Mouse (Mus musculus): ENCODE measurements around the gene Hnrnpab. TPM values are rescaled to one million over a fixed set of nuclear protein-coding genes. Genes with fewer than 3 reads are reported as not detected.
A peak's percentile ranks its signal among the peaks of the same experiment; 100 is the strongest.

The Hnrnpab gene
- polyA plus RNA-seq, 1 experiment from 2014 or later, result 527 TPM

GRCm38 (mm10) chr11:51584057-51584430 is 22.6 kb downstream of the Hnrnpab start:
- peak; percentile 34 for ATAC-seq (replicated peaks; ENCODE audit: low FRiP score, low TSS enrichment, low read depth)
- H3K4me1 ChIP-seq (replicated peaks; ENCODE audit: control insufficient read depth, insufficient read depth, low read length), result peaks cover 20% of the 10 kb centered on the region
- DNase-seq (ENCODE audit: low spot score), result no peak
- peak overlapping the region; percentile 76 for H3K4me3 ChIP-seq (ENCODE audit: low read depth, low read length)
- H3K27ac ChIP-seq (ENCODE audit: low read depth), result peak overlapping the region; percentile 92
- H3K4me2 ChIP-seq (ENCODE audit: low read length), result peak overlapping the region; percentile 83
- no peaks in the 10 kb centered on the region for H3K9me3 ChIP-seq (ENCODE audit: control insufficient read depth, low read length)
- H3K27me3 ChIP-seq (replicated peaks; ENCODE audit: control insufficient read depth, insufficient read depth, low read length), result no peaks in the 10 kb centered on the region
- H3K9ac ChIP-seq (ENCODE audit: low read length), result peak overlapping the region; percentile 90
- peaks cover 32% of the 10 kb centered on the region for H3K36me3 ChIP-seq (ENCODE audit: control insufficient read depth, insufficient read depth, low read length)
- WGBS, result 23% methylated on average over 9 of the region's 9 CpGs

- ATAC-seq (replicated peaks; ENCODE audit: low FRiP score, low TSS enrichment, low read depth), result no peak
- DNase-seq (ENCODE audit: low spot score), result peak; percentile 86
- H3K27ac ChIP-seq (ENCODE audit: low read depth), result no peak overlapping the region
- H3K4me3 ChIP-seq (ENCODE audit: low read depth, low read length), result no peak overlapping the region
- no peaks in the 10 kb centered on the region for H3K27me3 ChIP-seq (replicated peaks; ENCODE audit: control insufficient read depth, insufficient read depth, low read length)
- H3K9me3 ChIP-seq (ENCODE audit: control insufficient read depth, low read length), result no peaks in the 10 kb centered on the region
- H3K4me1 ChIP-seq (replicated peaks; ENCODE audit: control insufficient read depth, insufficient read depth, low read length), result peaks cover 20% of the 10 kb centered on the region
- H3K9ac ChIP-seq (ENCODE audit: low read length), result no peak overlapping the region
- no peak overlapping the region for H3K4me2 ChIP-seq (ENCODE audit: low read length)
- WGBS, result 27% methylated on average over 8 of the region's 8 CpGs
- peaks cover 19% of the 10 kb centered on the region for H3K36me3 ChIP-seq (ENCODE audit: control insufficient read depth, insufficient read depth, low read length)
Observed at GRCm38 (mm10) chr11:51582713-51583112, 23.9 kb downstream of the Hnrnpab start.

GRCm38 (mm10) chr11:51579024-51579423 is 27.6 kb downstream of the Hnrnpab start:
- Histone ChIP-seq H3K36me3 (ENCODE audit: control insufficient read depth, insufficient read depth, low read length) (no peaks in the 10 kb centered on the region), H3K4me3 (ENCODE audit: low read depth, low read length) (no peak overlapping the region), H3K4me1 (replicated peaks; ENCODE audit: control insufficient read depth, insufficient read depth, low read length) (peaks cover 5% of the 10 kb centered on the region; the same call in 1 of the 2 replicates), H3K9ac (ENCODE audit: low read length) (no peak overlapping the region), H3K9me3 (ENCODE audit: control insufficient read depth, low read length) (no peaks in the 10 kb centered on the region), H3K27ac (ENCODE audit: low read depth) (no peak overlapping the region), H3K27me3 (replicated peaks; ENCODE audit: control insufficient read depth, insufficient read depth, low read length) (no peaks in the 10 kb centered on the region), H3K4me2 (ENCODE audit: low read length) (no peak overlapping the region)
- ATAC-seq (replicated peaks; ENCODE audit: low FRiP score, low TSS enrichment, low read depth) (no peak), DNase-seq (ENCODE audit: low spot score) (no peak)
- WGBS, result 76% methylated on average over 4 of the region's 4 CpGs

GRCm38 (mm10) chr11:51577587-51577986 is 29.1 kb downstream of the Hnrnpab start:
- no peak overlapping the region for H3K4me3 ChIP-seq (ENCODE audit: low read depth, low read length)
- H3K27ac ChIP-seq (ENCODE audit: low read depth), result no peak overlapping the region
- H3K27me3 ChIP-seq (replicated peaks; ENCODE audit: control insufficient read depth, insufficient read depth, low read length), result no peaks in the 10 kb centered on the region
- no peaks in the 10 kb centered on the region for H3K9me3 ChIP-seq (ENCODE audit: control insufficient read depth, low read length)
- ATAC-seq (replicated peaks; ENCODE audit: low FRiP score, low TSS enrichment, low read depth) (no peak), DNase-seq (ENCODE audit: low spot score) (no peak)
- no peak overlapping the region for H3K4me2 ChIP-seq (ENCODE audit: low read length)
- H3K9ac ChIP-seq (ENCODE audit: low read length), result no peak overlapping the region
- no peaks in the 10 kb centered on the region; the same call in 1 of the 2 replicates for H3K36me3 ChIP-seq (ENCODE audit: control insufficient read depth, insufficient read depth, low read length)
- 79% methylated on average over 7 of the region's 7 CpGs for WGBS
- no peaks in the 10 kb centered on the region for H3K4me1 ChIP-seq (replicated peaks; ENCODE audit: control insufficient read depth, insufficient read depth, low read length)

- Histone ChIP-seq H3K4me2 (ENCODE audit: low read length) (no peak overlapping the region), H3K27ac (ENCODE audit: low read depth) (no peak overlapping the region), H3K9ac (ENCODE audit: low read length) (no peak overlapping the region), H3K27me3 (replicated peaks; ENCODE audit: control insufficient read depth, insufficient read depth, low read length) (no peaks in the 10 kb centered on the region), H3K4me3 (ENCODE audit: low read depth, low read length) (no peak overlapping the region), H3K4me1 (replicated peaks; ENCODE audit: control insufficient read depth, insufficient read depth, low read length) (no peaks in the 10 kb centered on the region), H3K9me3 (ENCODE audit: control insufficient read depth, low read length) (no peaks in the 10 kb centered on the region), H3K36me3 (ENCODE audit: control insufficient read depth, insufficient read depth, low read length) (no peaks in the 10 kb centered on the region; the same call in 1 of the 2 replicates)
- DNase-seq (ENCODE audit: low spot score) (no peak), ATAC-seq (replicated peaks; ENCODE audit: low FRiP score, low TSS enrichment, low read depth) (no peak)
- WGBS, result 82% methylated on average over 4 of the region's 4 CpGs
Observed at GRCm38 (mm10) chr11:51576454-51576853, 30.2 kb downstream of the Hnrnpab start.

- DNase-seq (ENCODE audit: low spot score), result no peak
- H3K4me3 ChIP-seq (ENCODE audit: low read depth, low read length), result no peak overlapping the region
Observed at GRCm38 (mm10) chr11:51568801-51569200, 37.8 kb downstream of the Hnrnpab start.

GRCm38 (mm10) chr11:51565951-51566350 is 40.7 kb downstream of the Hnrnpab start:
- Histone ChIP-seq H3K4me2 (ENCODE audit: low read length) (no peak overlapping the region), H3K36me3 (ENCODE audit: control insufficient read depth, insufficient read depth, low read length) (no peaks in the 10 kb centered on the region), H3K27ac (ENCODE audit: low read depth) (no peak overlapping the region), H3K9me3 (ENCODE audit: control insufficient read depth, low read length) (no peaks in the 10 kb centered on the region), H3K9ac (ENCODE audit: low read length) (no peak overlapping the region), H3K27me3 (replicated peaks; ENCODE audit: control insufficient read depth, insufficient read depth, low read length) (no peaks in the 10 kb centered on the region), H3K4me1 (replicated peaks; ENCODE audit: control insufficient read depth, insufficient read depth, low read length) (no peaks in the 10 kb centered on the region), H3K4me3 (ENCODE audit: low read depth, low read length) (no peak overlapping the region)
- ATAC-seq (replicated peaks; ENCODE audit: low FRiP score, low TSS enrichment, low read depth) (no peak), DNase-seq (ENCODE audit: low spot score) (no peak)
- WGBS, result 89% methylated on average over 6 of the region's 6 CpGs

More at GRCm38 (mm10) chr11:51568801-51569200, 37.8 kb downstream of the Hnrnpab start:
- no peaks in the 10 kb centered on the region for H3K9me3 ChIP-seq (ENCODE audit: control insufficient read depth, low read length)
- no peak for ATAC-seq (replicated peaks; ENCODE audit: low FRiP score, low TSS enrichment, low read depth)
- no peak overlapping the region for H3K9ac ChIP-seq (ENCODE audit: low read length)
- no peak overlapping the region for H3K27ac ChIP-seq (ENCODE audit: low read depth)
- H3K36me3 ChIP-seq (ENCODE audit: control insufficient read depth, insufficient read depth, low read length), result no peaks in the 10 kb centered on the region; the same call in 1 of the 2 replicates
- H3K4me1 ChIP-seq (replicated peaks; ENCODE audit: control insufficient read depth, insufficient read depth, low read length), result no peaks in the 10 kb centered on the region
- H3K27me3 ChIP-seq (replicated peaks; ENCODE audit: control insufficient read depth, insufficient read depth, low read length), result no peaks in the 10 kb centered on the region
- no peak overlapping the region for H3K4me2 ChIP-seq (ENCODE audit: low read length)
- 81% methylated on average over 4 of the region's 4 CpGs for WGBS

- no peak overlapping the region for H3K4me2 ChIP-seq (ENCODE audit: low read length)
- H3K4me1 ChIP-seq (replicated peaks; ENCODE audit: control insufficient read depth, insufficient read depth, low read length), result no peaks in the 10 kb centered on the region
- WGBS, result 30% methylated on average over 3 of the region's 3 CpGs
- no peaks in the 10 kb centered on the region for H3K27me3 ChIP-seq (replicated peaks; ENCODE audit: control insufficient read depth, insufficient read depth, low read length)
- no peak overlapping the region for H3K9ac ChIP-seq (ENCODE audit: low read length)
- no peak overlapping the region for H3K4me3 ChIP-seq (ENCODE audit: low read depth, low read length)
- no peaks in the 10 kb centered on the region for H3K9me3 ChIP-seq (ENCODE audit: control insufficient read depth, low read length)
- H3K27ac ChIP-seq (ENCODE audit: low read depth), result no peak overlapping the region
- no peak for ATAC-seq (replicated peaks; ENCODE audit: low FRiP score, low TSS enrichment, low read depth)
- no peak for DNase-seq (ENCODE audit: low spot score)
- no peaks in the 10 kb centered on the region for H3K36me3 ChIP-seq (ENCODE audit: control insufficient read depth, insufficient read depth, low read length)
Observed at GRCm38 (mm10) chr11:51565062-51565461, 41.6 kb downstream of the Hnrnpab start.

- no peak overlapping the region for H3K4me3 ChIP-seq (ENCODE audit: low read depth, low read length)
- H3K36me3 ChIP-seq (ENCODE audit: control insufficient read depth, insufficient read depth, low read length), result no peaks in the 10 kb centered on the region
- DNase-seq (ENCODE audit: low spot score) (no peak), ATAC-seq (replicated peaks; ENCODE audit: low FRiP score, low TSS enrichment, low read depth) (no peak)
- WGBS, result 87% methylated on average over 1 of the region's 1 CpGs
- H3K27me3 ChIP-seq (replicated peaks; ENCODE audit: control insufficient read depth, insufficient read depth, low read length), result no peaks in the 10 kb centered on the region
- no peaks in the 10 kb centered on the region for H3K4me1 ChIP-seq (replicated peaks; ENCODE audit: control insufficient read depth, insufficient read depth, low read length)
- H3K27ac ChIP-seq (ENCODE audit: low read depth), result no peak overlapping the region
- H3K9ac ChIP-seq (ENCODE audit: low read length), result no peak overlapping the region
- H3K9me3 ChIP-seq (ENCODE audit: control insufficient read depth, low read length), result no peaks in the 10 kb centered on the region
- no peak overlapping the region for H3K4me2 ChIP-seq (ENCODE audit: low read length)
Observed at GRCm38 (mm10) chr11:51563276-51563675, 43.4 kb downstream of the Hnrnpab start.

Data from intestine, embryonic 14.5 days (tissue).